Mouse (Mus musculus) intestine, embryonic 16.5 days (tissue): ENCODE measurements around the gene Hoxb4. TPM values are rescaled to one million over a fixed set of nuclear protein-coding genes. Genes with fewer than 3 reads are reported as not detected.

ENCODE experiments used
- ATAC-seq: fragments of 200-750 bp; cut with Nextera tagmentation; 2 replicates; pipeline ENCODE4 v1.8.0; 2017; ENCODE audit warnings: moderate TSS enrichment, moderate library complexity
- H3K27ac ChIP-seq: fragments of 300-500 bp; sonication (generic); 2 replicates; pipeline ENCODE4 v1.5.1; 2014; ENCODE audit warnings: mild to moderate bottlenecking, low read length
- H3K27me3 ChIP-seq: fragments of 300-500 bp; sonication (generic); replicated peaks from 2 replicates; pipeline ENCODE4 v1.6.1; 2014; ENCODE audit warnings: low read length, control low read depth, mixed read lengths; ENCODE audit not compliant: control insufficient read depth, insufficient read depth
- H3K36me3 ChIP-seq: fragments of 300-500 bp; sonication (generic); 2 replicates; pipeline ENCODE4 v1.6.1; 2014; ENCODE audit warnings: low read length, control low read depth; ENCODE audit not compliant: control insufficient read depth, insufficient read depth
- H3K4me1 ChIP-seq: fragments of 300-500 bp; sonication (generic); 2 replicates; pipeline ENCODE4 v1.6.1; 2014; ENCODE audit warnings: low read length, control low read depth, mixed read lengths; ENCODE audit not compliant: control insufficient read depth, insufficient read depth
- H3K4me2 ChIP-seq: fragments of 300-500 bp; sonication (generic); 2 replicates; pipeline ENCODE4 v1.6.1; 2014; ENCODE audit warnings: low read depth, low read length, control low read depth
- H3K4me3 ChIP-seq: fragments of 300-500 bp; sonication (generic); 2 replicates; pipeline ENCODE4 v1.5.1; 2014; ENCODE audit warnings: mild to moderate bottlenecking, low read length
- H3K9ac ChIP-seq: fragments of 300-500 bp; sonication (generic); 2 replicates; pipeline ENCODE4 v1.6.1; 2014; ENCODE audit warnings: low read depth, low read length
- H3K9me3 ChIP-seq: fragments of 300-500 bp; sonication (generic); 2 replicates; pipeline ENCODE4 v1.6.1; 2016; ENCODE audit warnings: low read length, control low read depth; ENCODE audit not compliant: control insufficient read depth
- WGBS: fragments of 180-500 bp; shearing (Covaris S2); extraction: QIAGEN DNeasy Blood & Tissue Kit; methylation state at CpG from one replicate; pipeline ENCODE4 v1.1.7; 2014; 5-methylcytosine and 5-hydroxymethylcytosine counted together
- polyA plus RNA-seq: library from polyadenylated mRNA; unstranded; fragments of >200 nt; fragmentation: Nextera tagmentation; extraction: Ambion mirVana; gene quantifications from 2 replicates; pipeline ENCODE4 v1.2.1, GENCODE M21; 2015

Gene Hoxb4
- polyA plus RNA-seq, 1 experiment from 2014 or later: 1.8 TPM

DNA sequence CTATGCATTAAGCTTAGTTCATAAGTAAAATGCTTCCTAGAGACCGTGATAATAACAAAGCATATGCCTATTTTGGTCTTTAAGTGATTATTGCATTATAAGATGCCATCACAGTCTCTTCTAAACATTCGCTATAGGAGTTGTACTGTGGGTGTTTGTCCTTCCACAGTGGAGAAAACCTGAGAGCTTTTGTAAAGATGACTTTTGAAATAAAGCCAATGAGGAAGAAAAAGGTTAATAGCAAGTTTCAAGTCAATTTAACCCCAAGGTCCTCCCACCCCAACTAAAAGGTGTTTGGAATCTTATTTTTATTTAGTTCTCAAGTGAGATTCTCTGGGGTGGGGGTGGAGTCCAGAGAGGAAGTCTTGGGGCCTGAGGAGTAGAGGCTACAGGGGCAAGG lies 4.9 kb upstream of the Hoxb4 start:
- H3K4me1 ChIP-seq: peaks cover 27% of the 10 kb centered on the region

DNA sequence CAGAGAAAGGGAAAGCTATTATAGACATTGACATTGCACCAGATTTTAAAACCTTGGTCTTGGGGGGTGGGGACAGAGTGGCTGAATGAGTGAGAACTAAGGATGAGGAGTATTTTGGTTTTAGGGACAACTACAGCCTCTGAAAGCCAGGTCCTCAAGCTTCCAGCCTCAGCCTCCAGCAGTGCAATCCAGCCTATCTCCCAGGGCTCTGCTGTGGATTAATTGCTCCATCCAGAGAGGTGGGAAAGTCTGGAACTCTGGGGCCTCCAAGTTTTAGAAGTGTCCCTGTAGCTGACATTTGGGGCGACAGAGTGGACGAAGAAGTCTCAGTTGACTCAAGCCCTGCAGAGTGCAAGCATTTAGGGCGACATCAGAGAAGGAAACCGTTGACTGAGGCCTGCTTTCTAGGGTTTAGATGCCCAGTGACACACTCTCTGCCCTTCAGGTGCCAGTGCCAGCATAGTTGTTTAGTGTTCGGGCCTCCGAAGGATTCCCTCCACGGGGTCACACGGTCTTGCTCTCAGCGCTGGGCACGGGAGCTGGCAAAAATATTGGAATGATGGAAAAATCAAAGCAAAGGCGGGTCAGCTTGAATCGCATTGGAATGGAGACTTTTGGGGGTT lies 4.2 kb upstream of the Hoxb4 start:
- H3K4me2 ChIP-seq: peak overlapping the region; percentile 79
- peak overlapping the region; percentile 78 for H3K9ac ChIP-seq
- peak overlapping the region; percentile 49 for H3K4me3 ChIP-seq
- H3K9me3 ChIP-seq: no peaks in the 10 kb centered on the region
- WGBS: 30% methylated on average over 12 of the region's 12 CpGs
- H3K36me3 ChIP-seq: no peaks in the 10 kb centered on the region
- no peak for ATAC-seq
- peaks cover 25% of the 10 kb centered on the region for H3K4me1 ChIP-seq
- H3K27ac ChIP-seq: peak overlapping the region; percentile 93
- H3K27me3 ChIP-seq: no peaks in the 10 kb centered on the region

More for the DNA sequence above, 4.9 kb upstream of the Hoxb4 start:
- Histone ChIP-seq H3K4me3 (0 out of 2 replicates have a peak overlapping the region, but pooled peaks have one; percentile 50), H3K36me3 (no peaks in the 10 kb centered on the region), H3K27ac (peak overlapping the region; percentile 93; the same call in 1 of the 2 replicates), H3K4me2 (peak overlapping the region; percentile 79), H3K9me3 (no peaks in the 10 kb centered on the region), H3K27me3 (no peaks in the 10 kb centered on the region), H3K9ac (peak overlapping the region; percentile 81)
- WGBS: 53% methylated on average over 2 of the region's 2 CpGs
- ATAC-seq: no peak

DNA sequence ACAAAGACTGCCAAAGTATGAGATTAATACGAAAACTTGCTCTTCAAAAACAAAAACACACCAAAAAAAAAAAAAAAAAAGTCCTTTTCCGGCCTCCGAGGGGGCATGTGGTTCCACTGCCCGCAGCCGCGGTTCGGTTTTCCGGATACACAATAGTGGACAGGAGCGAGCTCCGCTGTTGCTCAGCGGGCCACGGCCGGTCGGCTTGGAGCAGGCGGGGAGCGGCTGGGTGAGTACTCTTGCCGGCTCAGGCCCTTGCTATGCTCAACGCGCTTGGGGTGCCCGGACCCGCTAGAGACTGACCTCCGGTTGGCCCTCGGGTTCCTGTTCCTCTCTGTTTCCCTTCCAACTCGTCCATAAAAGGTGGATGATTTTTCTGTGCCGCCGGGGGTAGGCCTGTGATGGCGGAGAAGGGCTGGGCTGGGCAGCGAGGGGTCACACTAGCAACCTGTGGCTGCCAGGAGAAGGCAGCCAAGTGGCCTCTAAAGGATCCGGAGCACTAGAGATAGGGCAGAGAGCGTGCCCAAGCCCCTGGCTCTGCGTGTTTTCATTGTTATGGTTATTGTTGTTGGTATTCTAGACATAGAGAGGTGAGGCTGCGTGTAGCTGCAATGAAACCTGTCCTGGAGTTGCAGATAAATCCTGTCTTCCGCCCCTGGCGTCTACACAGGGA lies 3.3 kb upstream of the Hoxb4 start:
- Histone ChIP-seq H3K36me3 (no peaks in the 10 kb centered on the region), H3K27me3 (no peaks in the 10 kb centered on the region), H3K4me2 (peak overlapping the region; percentile 79), H3K4me3 (peak overlapping the region; percentile 49), H3K9ac (peak overlapping the region; percentile 78), H3K27ac (peak overlapping the region; percentile 93), H3K9me3 (no peaks in the 10 kb centered on the region), H3K4me1 (peaks cover 22% of the 10 kb centered on the region)
- 14% methylated on average over 34 of the region's 34 CpGs for WGBS
- ATAC-seq: no peak

- peak overlapping the region; percentile 79 for H3K4me2 ChIP-seq
- H3K4me3 ChIP-seq: peak overlapping the region; percentile 49
- peaks cover 19% of the 10 kb centered on the region for H3K4me1 ChIP-seq
- no peaks in the 10 kb centered on the region for H3K27me3 ChIP-seq
- no peaks in the 10 kb centered on the region for H3K36me3 ChIP-seq
- ATAC-seq: no peak
- 20% methylated on average over 5 of the region's 5 CpGs for WGBS
- peak overlapping the region; percentile 93 for H3K27ac ChIP-seq
- H3K9me3 ChIP-seq: no peaks in the 10 kb centered on the region
- H3K9ac ChIP-seq: peak overlapping the region; percentile 78
These were observed 2.8 kb upstream of the Hoxb4 start for GRCm38 (mm10) chr11:96315344-96315681.

DNA sequence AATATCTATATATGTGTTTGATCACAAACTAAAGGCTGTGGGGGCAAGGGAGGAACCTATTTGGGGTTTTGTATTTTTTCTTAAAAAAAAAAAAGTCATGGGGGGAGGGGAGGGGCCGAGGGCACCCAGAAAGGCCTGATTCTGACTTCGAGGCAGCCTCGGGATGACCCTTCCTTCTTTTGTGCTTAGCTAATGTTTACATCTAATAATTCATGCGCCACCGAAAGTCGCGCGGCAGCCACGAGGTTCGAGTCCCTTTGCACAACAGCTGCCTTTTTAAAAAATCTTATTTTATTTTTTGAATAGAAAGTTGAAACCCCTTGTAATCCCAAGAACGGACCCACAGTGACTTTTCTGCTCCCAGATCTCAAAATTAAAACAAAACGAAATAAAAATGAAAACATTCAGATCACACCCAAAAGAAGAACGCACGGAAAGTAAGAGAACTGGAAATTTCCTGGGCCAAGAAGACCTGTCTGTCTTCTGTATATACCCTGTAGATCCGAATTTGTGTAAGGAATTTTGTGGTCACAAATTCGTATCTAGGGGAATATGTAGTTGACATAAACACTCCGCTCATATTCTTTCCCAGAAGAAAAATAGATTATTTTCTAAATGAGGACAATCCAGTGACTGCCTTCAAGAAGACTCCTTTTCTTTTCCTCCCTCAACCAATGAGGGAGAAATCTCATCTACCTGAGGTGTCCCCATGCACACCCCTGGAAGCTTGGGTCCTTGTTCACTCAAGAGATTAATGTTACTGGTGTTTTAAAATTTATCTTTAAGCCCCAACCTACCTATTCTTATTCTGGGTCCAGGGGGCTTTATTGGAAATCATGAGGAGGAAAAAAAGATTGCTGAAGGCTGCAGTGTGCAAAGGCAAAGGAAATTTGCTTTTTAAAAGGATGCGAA lies 1.1 kb upstream of the Hoxb4 start:
- peak overlapping the region; percentile 69 for H3K4me3 ChIP-seq
- 16% methylated on average over 18 of the region's 18 CpGs for WGBS
- no peaks in the 10 kb centered on the region for H3K9me3 ChIP-seq
- H3K27ac ChIP-seq: peak overlapping the region; percentile 93; the same call in 1 of the 2 replicates
- ATAC-seq: no peak
- H3K36me3 ChIP-seq: no peaks in the 10 kb centered on the region
- H3K4me2 ChIP-seq: peak overlapping the region; percentile 79
- peak overlapping the region; percentile 87 for H3K9ac ChIP-seq
- H3K4me1 ChIP-seq: peaks cover 16% of the 10 kb centered on the region; the same call in 1 of the 2 replicates
- no peaks in the 10 kb centered on the region for H3K27me3 ChIP-seq

GRCm38 (mm10) chr11:96318368-96319070 lies 452 bp downstream of the Hoxb4 start:
- ATAC-seq: peak; percentile 79
- peaks cover 13% of the 10 kb centered on the region; the same call in 1 of the 2 replicates for H3K4me1 ChIP-seq
- peak overlapping the region; percentile 79 for H3K4me2 ChIP-seq
- H3K9me3 ChIP-seq: no peaks in the 10 kb centered on the region
- H3K9ac ChIP-seq: peak overlapping the region; percentile 87
- H3K27ac ChIP-seq: peak overlapping the region; percentile 97
- no peaks in the 10 kb centered on the region for H3K27me3 ChIP-seq
- H3K4me3 ChIP-seq: peak overlapping the region; percentile 69
- H3K36me3 ChIP-seq: no peaks in the 10 kb centered on the region
- under 1% methylated on average over 40 of the region's 45 CpGs for WGBS

- Histone ChIP-seq H3K36me3 (no peaks in the 10 kb centered on the region), H3K9ac (peak overlapping the region; percentile 87), H3K4me1 (peaks cover 12% of the 10 kb centered on the region; the same call in 1 of the 2 replicates), H3K27me3 (no peaks in the 10 kb centered on the region), H3K4me3 (peak overlapping the region; percentile 69), H3K27ac (peak overlapping the region; percentile 97), H3K9me3 (no peaks in the 10 kb centered on the region), H3K4me2 (peak overlapping the region; percentile 79)
- 0% methylated on average over 34 of the region's 34 CpGs for WGBS
- ATAC-seq: peak; percentile 49
These were observed 1.2 kb downstream of the Hoxb4 start for GRCm38 (mm10) chr11:96319071-96319902.

- under 1% methylated on average over 29 of the region's 29 CpGs for WGBS
- H3K9me3 ChIP-seq: no peaks in the 10 kb centered on the region
- no peaks in the 10 kb centered on the region for H3K36me3 ChIP-seq
- H3K27ac ChIP-seq: peak overlapping the region; percentile 97
- peak overlapping the region; percentile 79 for H3K4me2 ChIP-seq
- H3K27me3 ChIP-seq: no peaks in the 10 kb centered on the region
- peak; percentile 11; the same call in 1 of the 2 replicates for ATAC-seq
- H3K4me3 ChIP-seq: peak overlapping the region; percentile 69
- peak overlapping the region; percentile 87 for H3K9ac ChIP-seq
- H3K4me1 ChIP-seq: peaks cover 12% of the 10 kb centered on the region; the same call in 1 of the 2 replicates
These were observed 1.8 kb downstream of the Hoxb4 start for GRCm38 (mm10) chr11:96319910-96320309.
